Mouse (Mus musculus): Measurements from ENCODE around the gene Pmf1. TPM values are rescaled to one million over a fixed set of nuclear protein-coding genes. Genes with fewer than 3 reads are reported as not detected.

The Pmf1 gene
- polyA plus RNA-seq, 1 experiment from 2014 or later = 79.7 TPM

DNA sequence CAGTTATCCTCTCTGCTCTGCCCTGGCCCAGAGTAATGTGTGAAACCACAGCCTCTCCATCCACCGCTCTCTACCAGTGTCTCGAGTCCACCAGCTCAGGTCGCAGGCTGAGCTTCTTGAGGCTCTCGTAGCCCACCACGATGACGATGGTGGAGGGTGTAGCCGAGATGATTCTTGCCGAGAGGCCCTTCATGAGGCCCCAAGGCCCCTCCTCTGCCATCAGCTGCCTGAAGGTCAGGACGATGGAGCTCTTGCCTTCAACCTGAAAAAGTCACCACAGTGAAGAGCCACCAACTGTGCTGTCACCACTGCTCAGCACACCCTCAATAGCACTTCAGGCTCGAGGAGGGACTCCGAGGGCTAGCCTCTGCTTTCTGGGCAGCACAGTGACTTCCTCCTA is 2.5 kb upstream of the Pmf1 start:
- no peak overlapping the region for H3K4me2 ChIP-seq (replicated peaks)
- H3K27me3 ChIP-seq (replicated peaks) = no peaks in the 10 kb centered on the region
- H3K9ac ChIP-seq = no peak overlapping the region
- 89% methylated on average over 11 of the region's 11 CpGs for WGBS
- no peak overlapping the region for H3K4me3 ChIP-seq
- H3K9me3 ChIP-seq = no peaks in the 10 kb centered on the region
- no peak for ATAC-seq (ENCODE audit: low FRiP score, low read depth)
- peaks cover 15% of the 10 kb centered on the region for H3K4me1 ChIP-seq
- no peak overlapping the region for H3K27ac ChIP-seq
- H3K36me3 ChIP-seq = peaks cover 47% of the 10 kb centered on the region

GRCm38 (mm10) chr3:88411681-88412080 is 1.6 kb upstream of the Pmf1 start:
- H3K36me3 ChIP-seq = peaks cover 39% of the 10 kb centered on the region
- H3K27me3 ChIP-seq (replicated peaks) = no peaks in the 10 kb centered on the region
- H3K4me2 ChIP-seq (replicated peaks) = no peak overlapping the region
- H3K4me1 ChIP-seq = peaks cover 20% of the 10 kb centered on the region
- no peak overlapping the region for H3K9ac ChIP-seq
- no peak overlapping the region for H3K4me3 ChIP-seq
- H3K9me3 ChIP-seq = no peaks in the 10 kb centered on the region
- WGBS = 92% methylated on average over 4 of the region's 4 CpGs
- H3K27ac ChIP-seq = no peak overlapping the region
- ATAC-seq (ENCODE audit: low FRiP score, low read depth) = no peak

DNA sequence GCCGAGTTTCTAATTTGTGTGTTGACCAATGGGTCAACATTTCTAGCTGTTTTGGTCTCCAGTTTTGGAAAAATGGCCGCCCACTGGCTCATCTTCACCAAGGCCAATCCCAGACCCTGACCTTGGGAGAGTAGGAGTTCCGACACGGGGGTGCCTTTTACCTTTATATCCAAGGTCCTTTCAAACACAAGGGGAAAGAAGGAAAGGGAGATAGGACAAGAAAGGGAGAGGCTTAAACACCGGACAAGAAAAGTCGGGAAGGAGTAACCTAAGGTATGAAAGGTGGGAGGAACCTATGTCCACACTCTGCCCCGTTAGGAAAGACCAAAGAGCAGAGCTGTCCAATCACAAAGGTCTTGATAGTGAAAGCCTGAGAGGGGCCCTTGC is 507 bp upstream of the Pmf1 start:
- no peak for ATAC-seq (ENCODE audit: low FRiP score, low read depth)
- Histone ChIP-seq H3K9ac (peak overlapping the region; percentile 84; the same call in 1 of the 2 replicates), H3K27ac (no peak overlapping the region), H3K9me3 (no peaks in the 10 kb centered on the region), H3K4me1 (peaks cover 20% of the 10 kb centered on the region), H3K4me3 (peak overlapping the region; percentile 70), H3K27me3 (replicated peaks) (no peaks in the 10 kb centered on the region), H3K4me2 (replicated peaks) (peak overlapping the region; percentile 72), H3K36me3 (peaks cover 32% of the 10 kb centered on the region)
- 28% methylated on average over 7 of the region's 7 CpGs for WGBS

DNA sequence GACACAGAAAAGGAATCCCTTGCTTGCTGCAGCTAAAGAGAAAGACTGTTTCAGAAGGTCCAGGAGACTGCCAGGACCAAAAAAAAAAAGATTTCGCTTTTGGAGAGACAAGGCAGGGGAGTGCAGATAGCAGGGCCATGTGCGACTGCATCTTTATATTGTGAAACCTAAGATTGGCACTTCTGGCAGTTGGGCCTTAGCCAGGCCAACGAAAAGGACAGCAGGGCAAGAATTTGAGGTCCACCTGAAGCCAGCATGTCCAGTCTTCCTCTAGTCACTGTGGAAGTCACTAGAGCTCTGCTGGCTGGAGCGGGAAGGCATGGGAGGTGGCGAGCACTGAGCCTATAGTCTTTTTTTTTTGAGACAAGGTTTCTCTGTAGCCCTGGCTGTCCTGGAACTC is 1.2 kb downstream of the Pmf1 start:
- Histone ChIP-seq H3K4me3 (peak overlapping the region; percentile 70; the same call in 1 of the 2 replicates), H3K4me2 (replicated peaks) (peak overlapping the region; percentile 72), H3K9ac (peak overlapping the region; percentile 84; the same call in 1 of the 2 replicates), H3K9me3 (no peaks in the 10 kb centered on the region), H3K36me3 (peaks cover 23% of the 10 kb centered on the region), H3K4me1 (peaks cover 20% of the 10 kb centered on the region), H3K27ac (no peak overlapping the region), H3K27me3 (replicated peaks) (no peaks in the 10 kb centered on the region)
- 64% methylated on average over 5 of the region's 5 CpGs for WGBS
- no peak for ATAC-seq (ENCODE audit: low FRiP score, low read depth)

GRCm38 (mm10) chr3:88407529-88407928 is 2.6 kb downstream of the Pmf1 start:
- WGBS = 58% methylated on average over 7 of the region's 7 CpGs

DNA sequence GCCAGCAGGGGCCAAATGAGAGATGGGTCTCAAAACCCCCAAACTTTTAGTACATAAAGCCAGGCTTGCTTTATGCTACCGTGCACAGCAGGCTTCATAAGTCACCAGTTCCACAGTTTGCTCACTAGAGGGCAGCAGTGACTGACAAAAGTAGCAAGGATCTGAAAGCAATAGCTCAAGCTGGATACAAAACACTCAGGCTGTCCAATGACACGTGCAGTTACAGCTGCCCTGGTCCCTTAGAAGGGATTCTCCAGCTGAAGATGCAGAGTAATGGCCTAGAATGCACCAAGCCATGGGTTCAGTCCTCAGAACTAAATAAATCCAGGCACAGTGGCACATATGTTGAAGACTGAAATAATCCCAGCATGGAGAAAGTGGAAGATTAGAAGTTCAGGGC is 3.0 kb downstream of the Pmf1 start:
- H3K4me2 ChIP-seq (replicated peaks) = no peak overlapping the region
- H3K4me1 ChIP-seq = peaks cover 20% of the 10 kb centered on the region
- no peaks in the 10 kb centered on the region for H3K27me3 ChIP-seq (replicated peaks)
- H3K9me3 ChIP-seq = no peaks in the 10 kb centered on the region
- WGBS = 1% methylated on average over 2 of the region's 2 CpGs
- H3K9ac ChIP-seq = no peak overlapping the region
- no peak overlapping the region for H3K4me3 ChIP-seq
- no peak for ATAC-seq (ENCODE audit: low FRiP score, low read depth)
- no peak overlapping the region for H3K27ac ChIP-seq
- peaks cover 6% of the 10 kb centered on the region for H3K36me3 ChIP-seq

More at GRCm38 (mm10) chr3:88407529-88407928, 2.6 kb downstream of the Pmf1 start:
- Histone ChIP-seq H3K27me3 (replicated peaks) (no peaks in the 10 kb centered on the region), H3K36me3 (peaks cover 10% of the 10 kb centered on the region), H3K4me2 (replicated peaks) (no peak overlapping the region), H3K4me1 (peaks cover 20% of the 10 kb centered on the region), H3K4me3 (no peak overlapping the region), H3K9me3 (no peaks in the 10 kb centered on the region), H3K27ac (no peak overlapping the region), H3K9ac (no peak overlapping the region)
- no peak for ATAC-seq (ENCODE audit: low FRiP score, low read depth)

- WGBS = 95% methylated on average over 10 of the region's 10 CpGs
- no peak for ATAC-seq (ENCODE audit: low FRiP score, low read depth)
- H3K9ac ChIP-seq = no peak overlapping the region
Observed at GRCm38 (mm10) chr3:88403522-88404230, 6.5 kb downstream of the Pmf1 start.

GRCm38 (mm10) chr3:88398666-88399065 is 11.5 kb downstream of the Pmf1 start:
- no peaks in the 10 kb centered on the region for H3K27me3 ChIP-seq (replicated peaks)
- H3K36me3 ChIP-seq = peaks cover 13% of the 10 kb centered on the region
- 0 out of 2 replicates have a peak, but pooled peaks cover 4% of the 10 kb centered on the region for H3K4me1 ChIP-seq
- H3K9me3 ChIP-seq = no peaks in the 10 kb centered on the region
- ATAC-seq (ENCODE audit: low FRiP score, low read depth) = no peak
- H3K4me3 ChIP-seq = no peak overlapping the region
- no peak overlapping the region for H3K4me2 ChIP-seq (replicated peaks)
- no peak overlapping the region for H3K27ac ChIP-seq
- 85% methylated on average over 2 of the region's 2 CpGs for WGBS
- H3K9ac ChIP-seq = no peak overlapping the region

More at GRCm38 (mm10) chr3:88403522-88404230, 6.5 kb downstream of the Pmf1 start:
- Histone ChIP-seq H3K4me1 (peaks cover 9% of the 10 kb centered on the region), H3K9me3 (no peaks in the 10 kb centered on the region), H3K4me2 (replicated peaks) (no peak overlapping the region), H3K36me3 (no peaks in the 10 kb centered on the region), H3K27ac (no peak overlapping the region), H3K27me3 (replicated peaks) (no peaks in the 10 kb centered on the region), H3K4me3 (no peak overlapping the region)

- H3K9ac ChIP-seq = no peak overlapping the region
- no peaks in the 10 kb centered on the region for H3K27me3 ChIP-seq (replicated peaks)
- no peak overlapping the region for H3K4me3 ChIP-seq
- no peak overlapping the region for H3K4me2 ChIP-seq (replicated peaks)
- no peak for ATAC-seq (ENCODE audit: low FRiP score, low read depth)
- H3K36me3 ChIP-seq = peaks cover 15% of the 10 kb centered on the region
- WGBS = 94% methylated on average over 8 of the region's 8 CpGs
- H3K9me3 ChIP-seq = no peaks in the 10 kb centered on the region
- 0 out of 2 replicates have a peak, but pooled peaks cover 4% of the 10 kb centered on the region for H3K4me1 ChIP-seq
- H3K27ac ChIP-seq = no peak overlapping the region
Observed at GRCm38 (mm10) chr3:88395742-88396141, 14.4 kb downstream of the Pmf1 start.

GRCm38 (mm10) chr3:88395288-88395687 is 14.8 kb downstream of the Pmf1 start:
- Histone ChIP-seq H3K27me3 (replicated peaks) (no peaks in the 10 kb centered on the region), H3K9me3 (no peaks in the 10 kb centered on the region), H3K9ac (no peak overlapping the region), H3K27ac (no peak overlapping the region), H3K4me3 (no peak overlapping the region), H3K4me2 (replicated peaks) (no peak overlapping the region), H3K36me3 (peaks cover 15% of the 10 kb centered on the region), H3K4me1 (0 out of 2 replicates have a peak, but pooled peaks cover 4% of the 10 kb centered on the region)
- ATAC-seq (ENCODE audit: low FRiP score, low read depth) = no peak
- WGBS = 92% methylated on average over 6 of the region's 6 CpGs

DNA sequence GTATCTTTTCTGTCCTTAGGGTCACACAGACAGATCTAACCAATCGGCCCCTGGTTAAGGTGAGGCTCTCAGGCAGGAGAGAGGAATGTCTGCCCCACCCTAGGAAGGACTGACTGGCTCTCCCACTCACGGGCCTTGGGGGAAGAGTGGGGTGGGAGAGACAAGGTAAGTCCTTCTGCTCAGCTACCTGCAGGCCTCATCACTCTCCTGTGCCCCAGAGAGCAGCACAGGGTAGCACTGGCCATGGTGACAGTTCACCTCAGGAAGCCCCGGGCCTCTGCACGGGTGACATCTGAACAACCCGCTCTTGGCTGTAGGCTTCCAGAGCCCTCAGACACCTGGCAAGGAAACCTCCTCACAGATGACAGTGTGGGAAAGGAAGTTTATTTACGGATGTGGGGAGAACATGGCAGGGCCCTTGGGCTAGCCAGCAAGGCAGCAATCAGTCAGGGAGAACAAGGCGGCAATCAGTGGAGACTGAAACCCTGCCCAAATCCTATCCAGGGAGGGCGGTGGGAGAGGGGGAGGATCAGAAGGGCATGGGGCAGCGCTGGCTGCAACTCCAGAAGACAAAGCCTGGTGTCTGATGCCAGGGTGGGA is 16.3 kb downstream of the Pmf1 start:
- H3K4me3 ChIP-seq = no peak overlapping the region
- H3K9me3 ChIP-seq = no peaks in the 10 kb centered on the region
- H3K36me3 ChIP-seq = peaks cover 15% of the 10 kb centered on the region
- no peak overlapping the region for H3K27ac ChIP-seq
- no peaks in the 10 kb centered on the region for H3K27me3 ChIP-seq (replicated peaks)
- no peak for ATAC-seq (ENCODE audit: low FRiP score, low read depth)
- H3K4me2 ChIP-seq (replicated peaks) = no peak overlapping the region
- 0 out of 2 replicates have a peak, but pooled peaks cover 3% of the 10 kb centered on the region for H3K4me1 ChIP-seq
- 88% methylated on average over 9 of the region's 9 CpGs for WGBS
- no peak overlapping the region for H3K9ac ChIP-seq

DNA sequence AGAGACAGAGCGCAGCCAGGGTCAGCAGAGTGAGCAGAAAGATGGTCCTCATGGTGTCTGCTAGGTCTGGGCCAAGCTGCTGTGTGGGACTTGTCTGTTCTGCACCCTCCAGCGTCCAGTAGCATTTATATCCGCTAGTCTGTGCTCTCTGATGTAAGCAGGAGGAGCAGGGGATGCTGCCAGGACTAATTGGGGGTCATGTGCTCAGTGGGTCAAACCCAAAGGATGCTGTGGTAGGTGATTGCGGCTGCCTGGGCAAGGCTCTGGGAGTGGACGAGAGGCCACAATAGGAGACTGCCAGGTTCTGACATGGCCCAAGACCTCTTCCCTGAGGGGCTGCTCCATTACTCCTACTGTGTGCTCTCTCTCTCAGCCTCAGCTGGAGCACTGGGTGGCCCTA is 25.8 kb downstream of the Pmf1 start, which contains the start of gene Bglap:
Gene Bglap (minus strand): TSS at position 101 of the 400 bp plus-strand sequence.
- Histone ChIP-seq H3K27me3 (replicated peaks) (no peaks in the 10 kb centered on the region), H3K4me1 (peaks cover 6% of the 10 kb centered on the region; the same call in 1 of the 2 replicates), H3K36me3 (no peaks in the 10 kb centered on the region), H3K9ac (no peak within 1 kb of the TSS), H3K9me3 (no peaks in the 10 kb centered on the region), H3K4me2 (replicated peaks) (no peak within 1 kb of the TSS), H3K27ac (no peak within 1 kb of the TSS), H3K4me3 (no peak within 1 kb of the TSS)
- no peak for ATAC-seq (ENCODE audit: low FRiP score, low read depth)
- 77% methylated on average over 5 of the region's 5 CpGs for WGBS

Measured in neural tube, embryonic 12.5 days (tissue).